Mouse (Mus musculus) activated CD4-positive, CD25-positive, alpha-beta regulatory T cell, adult 9 weeks (primary cell): Measurements from ENCODE around the gene Rps6ka1. TPM values are rescaled to one million over a fixed set of nuclear protein-coding genes. Genes with fewer than 3 reads are reported as not detected.

ENCODE experiments used
- polyA plus RNA-seq: library from polyadenylated mRNA; unstranded; fragments of 100-300 nt; shearing (Covaris generic); gene quantifications from one replicate; pipeline ENCODE4 v1.2.1, GENCODE M21; 2017

Rps6ka1 gene
- 295 TPM for polyA plus RNA-seq

GRCm38 (mm10) chr4:133887672-133888453 lies at the start of gene Rps6ka1:
TSS of gene Rps6ka1 (minus strand) at chr4:133887797.

Other genes with a start within 250 kb of the Rps6ka1 start
- gene Zdhhc18, start 237.6 kb downstream of the Rps6ka1 start, polyA plus RNA-seq, result 22.5 TPM
- 30.4 TPM for gene Pigv, start 215.2 kb downstream of the Rps6ka1 start, polyA plus RNA-seq
- gene Arid1a, start 131.0 kb downstream of the Rps6ka1 start, polyA plus RNA-seq, result 32.8 TPM
- gene Hmgn2, start 80.9 kb upstream of the Rps6ka1 start, polyA plus RNA-seq, result 392 TPM
- 37.4 TPM for gene Dhdds, start 113.1 kb upstream of the Rps6ka1 start, polyA plus RNA-seq
- not detected for gene Lin28a, start 131.0 kb upstream of the Rps6ka1 start, polyA plus RNA-seq
- gene Zfp683, start 166.0 kb upstream of the Rps6ka1 start, polyA plus RNA-seq, result 1.5 TPM
- gene Crybg2, start 173.0 kb upstream of the Rps6ka1 start, polyA plus RNA-seq, result 15.4 TPM
- gene Cd52, start 207.3 kb upstream of the Rps6ka1 start, polyA plus RNA-seq, result 3,032 TPM
- gene Ubxn11, start 214.8 kb upstream of the Rps6ka1 start, polyA plus RNA-seq, result 41.2 TPM
- 1,513 TPM for gene Sh3bgrl3, start 241.0 kb upstream of the Rps6ka1 start, polyA plus RNA-seq